In the genomic region with DNA sequence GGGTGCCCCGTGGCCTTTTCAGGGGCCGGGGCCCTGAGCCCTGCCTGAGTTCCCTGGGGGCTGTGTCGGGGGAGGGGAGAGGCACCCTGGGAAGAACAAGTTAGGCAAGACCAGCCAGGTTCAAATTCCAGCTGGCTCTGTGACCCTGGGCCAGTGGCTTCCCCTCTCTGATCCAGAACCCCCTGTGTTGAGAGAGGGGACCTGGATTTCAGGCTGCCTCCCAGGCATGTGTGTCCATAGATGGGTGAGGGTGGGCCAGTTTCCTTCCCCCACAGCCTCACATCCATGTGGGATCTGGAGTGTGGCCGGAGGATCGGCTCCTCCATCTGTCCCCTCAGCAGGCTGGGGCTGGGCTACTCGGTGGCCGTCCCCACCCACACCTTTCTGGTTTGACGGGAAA, we compare ENCODE assay signal across 8 mouse cellular contexts. TPM values are rescaled to one million over a fixed set of nuclear protein-coding genes. Genes with fewer than 3 reads are reported as not detected.
DNase-seq lines count a peak whose midpoint lies in the region; ATAC-seq lines count a peak whose summit lies in the region.

No protein-coding gene starts in this region.

- no peaks in the 10 kb centered on the region for H3K9me3 ChIP-seq in lung, embryonic 16.5 days (ENCODE audit: control insufficient read depth, low read length)
- no peaks in the 10 kb centered on the region for H3K9me3 ChIP-seq in hindbrain, embryonic 15.5 days
- H3K9me3 ChIP-seq in neural tube, embryonic 14.5 days (ENCODE audit: control insufficient read depth, low read length): no peaks in the 10 kb centered on the region

- peaks cover 16% of the 10 kb centered on the region for H3K36me3 ChIP-seq in lung, embryonic 16.5 days (ENCODE audit: control insufficient read depth, insufficient read depth, low read length)
- H3K36me3 ChIP-seq in hindbrain, embryonic 15.5 days: peaks cover 15% of the 10 kb centered on the region
- H3K36me3 ChIP-seq in neural tube, embryonic 14.5 days (ENCODE audit: control insufficient read depth, insufficient read depth, low read length): peaks cover 11% of the 10 kb centered on the region

- peaks cover 48% of the 10 kb centered on the region for H3K4me1 ChIP-seq in lung, embryonic 16.5 days (replicated peaks; ENCODE audit: control insufficient read depth, insufficient read depth, low read length)
- H3K4me1 ChIP-seq in hindbrain, embryonic 15.5 days (replicated peaks): peaks cover 61% of the 10 kb centered on the region
- H3K4me1 ChIP-seq in neural tube, embryonic 14.5 days (ENCODE audit: control insufficient read depth, insufficient read depth, low read length): peaks cover 47% of the 10 kb centered on the region

- peaks cover 3% of the 10 kb centered on the region; the same call in 1 of the 2 replicates for H3K27me3 ChIP-seq in lung, embryonic 16.5 days (ENCODE audit: control insufficient read depth, insufficient read depth, low read depth, low read length)
- H3K27me3 ChIP-seq in hindbrain, embryonic 15.5 days: peaks cover 7% of the 10 kb centered on the region; the same call in 1 of the 2 replicates
- peaks cover 3% of the 10 kb centered on the region; the same call in 1 of the 2 replicates for H3K27me3 ChIP-seq in neural tube, embryonic 14.5 days (ENCODE audit: control insufficient read depth, insufficient read depth, low read length)

- WGBS in lung, embryonic 16.5 days: 29% methylated on average over 8 of the region's 8 CpGs
- WGBS in hindbrain, embryonic 15.5 days: 68% methylated on average over 8 of the region's 8 CpGs
- 58% methylated on average over 8 of the region's 8 CpGs for WGBS in neural tube, embryonic 14.5 days

- H3K4me3 ChIP-seq in lung, embryonic 16.5 days (ENCODE audit: low read length): peak overlapping the region; percentile 21
- H3K4me3 ChIP-seq in hindbrain, embryonic 15.5 days: peak overlapping the region; percentile 10; the same call in 1 of the 2 replicates
- no peak overlapping the region for H3K4me3 ChIP-seq in neural tube, embryonic 14.5 days (ENCODE audit: low read depth, low read length)

- peak overlapping the region; percentile 50 for H3K4me2 ChIP-seq in lung, embryonic 16.5 days (ENCODE audit: low read depth, low read length)
- peak overlapping the region; percentile 97 for H3K4me2 ChIP-seq in hindbrain, embryonic 15.5 days
- peak overlapping the region; percentile 73; the same call in 1 of the 2 replicates for H3K4me2 ChIP-seq in neural tube, embryonic 14.5 days (ENCODE audit: low read depth, low read length)

- ATAC-seq in CD4-positive, CD25-positive, alpha-beta regulatory T cell, adult 4 months: no peak
- no peak for ATAC-seq in lung, embryonic 16.5 days (ENCODE audit: low read depth)
- no peak for ATAC-seq in hindbrain, embryonic 15.5 days (ENCODE audit: low FRiP score, low read depth)
- ATAC-seq in neural tube, embryonic 14.5 days (ENCODE audit: low read depth): no peak

- peak overlapping the region; percentile 7; the same call in 1 of the 2 replicates for H3K27ac ChIP-seq in lung, embryonic 16.5 days (ENCODE audit: low read length)
- no peak overlapping the region; the same call in 1 of the 2 replicates for H3K27ac ChIP-seq in hindbrain, embryonic 15.5 days (replicated peaks)
- no peak overlapping the region for H3K27ac ChIP-seq in neural tube, embryonic 14.5 days (ENCODE audit: low read depth, low read length)

- H3K9ac ChIP-seq in lung, embryonic 16.5 days (ENCODE audit: low read length): peak overlapping the region; percentile 55
- peak overlapping the region; percentile 4; the same call in 1 of the 2 replicates for H3K9ac ChIP-seq in hindbrain, embryonic 15.5 days
- H3K9ac ChIP-seq in neural tube, embryonic 14.5 days (replicated peaks; ENCODE audit: low read depth, low read length): no peak overlapping the region

- peak; percentile 23 for DNase-seq in CD4-positive, CD25-positive, alpha-beta regulatory T cell, adult 2 months (ENCODE audit: low read depth, low spot score)
- DNase-seq in lung, postnatal 36 days: no peak
- no peak for DNase-seq in right cerebral cortex, postnatal 10 days (ENCODE audit: low spot score in 2 of 2)
- no peak for DNase-seq in spleen, postnatal 10 days (ENCODE audit: low spot score in 2 of 2)

RNA-seq across cellular contexts. Expression of gene Zbtb7a, which starts 5.0 kb away (rescaled TPM):
- 10 to 100 TPM in 1 of 2 experiments, 1 to 10 TPM in 1; 6.5 to 11.3 TPM for polyA plus RNA-seq in CD4-positive, CD25-positive, alpha-beta regulatory T cell, adult 4 months (2017; shearing (Covaris generic))
- 31.5 and 31.6 TPM in 2 replicates for polyA plus RNA-seq in lung, embryonic 16.5 days (2015; fragmentation: Nextera tagmentation; extraction: Ambion mirVana)
- polyA plus RNA-seq in hindbrain, embryonic 15.5 days (2015; fragmentation: Nextera tagmentation; extraction: Ambion mirVana): 15.3 and 16.2 TPM in 2 replicates
- 11.0 and 12.6 TPM in 2 replicates for polyA plus RNA-seq in neural tube, embryonic 14.5 days (2014; fragmentation: Nextera tagmentation; extraction: Ambion mirVana)

RNA-seq across cellular contexts. Expression of gene Pias4, which starts 27.7 kb away (rescaled TPM):
- 10 to 100 TPM; 17.1 to 20.0 TPM for polyA plus RNA-seq in CD4-positive, CD25-positive, alpha-beta regulatory T cell, adult 4 months (2017; shearing (Covaris generic))
- polyA plus RNA-seq in lung, embryonic 16.5 days (2015; fragmentation: Nextera tagmentation; extraction: Ambion mirVana): 35.5 and 41.8 TPM in 2 replicates
- polyA plus RNA-seq in hindbrain, embryonic 15.5 days (2015; fragmentation: Nextera tagmentation; extraction: Ambion mirVana): 52.2 and 61.2 TPM in 2 replicates
- polyA plus RNA-seq in neural tube, embryonic 14.5 days (2014; fragmentation: Nextera tagmentation; extraction: Ambion mirVana): 48.4 and 51.4 TPM in 2 replicates

RNA-seq across cellular contexts. Expression of gene Map2k2, which starts 34.3 kb away (rescaled TPM):
- 10 to 100 TPM; 21.5 to 28.1 TPM for polyA plus RNA-seq in CD4-positive, CD25-positive, alpha-beta regulatory T cell, adult 4 months (2017; shearing (Covaris generic))
- polyA plus RNA-seq in lung, embryonic 16.5 days (2015; fragmentation: Nextera tagmentation; extraction: Ambion mirVana): 144 and 151 TPM in 2 replicates
- 248 and 259 TPM in 2 replicates for polyA plus RNA-seq in hindbrain, embryonic 15.5 days (2015; fragmentation: Nextera tagmentation; extraction: Ambion mirVana)
- polyA plus RNA-seq in neural tube, embryonic 14.5 days (2014; fragmentation: Nextera tagmentation; extraction: Ambion mirVana): 219 and 228 TPM in 2 replicates

RNA-seq across cellular contexts. Expression of gene Eef2, which starts 36.4 kb away (rescaled TPM):
- 1,000 to 10,000 TPM in 1 of 2 experiments, 100 to 1,000 TPM in 1; 934 to 1,665 TPM for polyA plus RNA-seq in CD4-positive, CD25-positive, alpha-beta regulatory T cell, adult 4 months (2017; shearing (Covaris generic))
- polyA plus RNA-seq in lung, embryonic 16.5 days (2015; fragmentation: Nextera tagmentation; extraction: Ambion mirVana): 589 and 620 TPM in 2 replicates
- 532 and 536 TPM in 2 replicates for polyA plus RNA-seq in hindbrain, embryonic 15.5 days (2015; fragmentation: Nextera tagmentation; extraction: Ambion mirVana)
- polyA plus RNA-seq in neural tube, embryonic 14.5 days (2014; fragmentation: Nextera tagmentation; extraction: Ambion mirVana): 373 and 452 TPM in 2 replicates

RNA-seq across cellular contexts. Expression of gene Creb3l3, which starts 41.3 kb away (rescaled TPM):
- not detected for polyA plus RNA-seq in CD4-positive, CD25-positive, alpha-beta regulatory T cell, adult 4 months (2017; shearing (Covaris generic))
- 0.34 and 1.0 TPM in 2 replicates for polyA plus RNA-seq in lung, embryonic 16.5 days (2015; fragmentation: Nextera tagmentation; extraction: Ambion mirVana)
- polyA plus RNA-seq in hindbrain, embryonic 15.5 days (2015; fragmentation: Nextera tagmentation; extraction: Ambion mirVana): 0.30 and 0.39 TPM in 2 replicates
- polyA plus RNA-seq in neural tube, embryonic 14.5 days (2014; fragmentation: Nextera tagmentation; extraction: Ambion mirVana): 0.15 and 0.61 TPM in 2 replicates
